Mouse (Mus musculus) left cerebral cortex, adult 2 months (tissue): ENCODE measurements around the gene Hsd17b2. TPM values are rescaled to one million over a fixed set of nuclear protein-coding genes. Genes with fewer than 3 reads are reported as not detected.

Experiments
- DNase-seq, 2 experiments: peaks; one replicate each; pipeline ENCODE4 v3.0.0; 2021 to 2022; ENCODE audit warnings: low spot score in 2 of 2, mixed read lengths in 1 of 2; ENCODE audit errors: extremely low spot score in 1 of 2
- H3K27ac ChIP-seq: fragments of 200-600 bp; 2 replicates; pipeline ENCODE4 v1.8.1; 2022
- H3K4me3 ChIP-seq: fragments of 200-600 bp; 2 replicates; pipeline ENCODE4 v1.8.1; 2022
- CTCF ChIP-seq: fragments of 200-600 bp; IDR thresholded peaks from 2 replicates; pipeline ENCODE4 v1.8.1; 2022; ENCODE audit warnings: antibody characterized with exemption, mild to moderate bottlenecking, moderate library complexity
- intact Hi-C: fragments of 180-260 bp; cut with DNase I; formaldehyde crosslinking; loops from one replicate; pipeline ENCODE4 v1.15.1; 2025
- total RNA-seq, 2 experiments: library from RNA; stranded (reverse); gene quantifications; 2 replicates each; pipeline ENCODE4 v1.2.3; 2021

Hsd17b2 gene
- total RNA-seq, 2 experiments from 2014 or later, result not detected

GRCm38 (mm10) chr8:117749436-117749835 lies 47.7 kb downstream of the Hsd17b2 start:
- intact Hi-C loops, result no loop called here
- no peak overlapping the region for H3K4me3 ChIP-seq
- no peak for DNase-seq
- no peak overlapping the region for H3K27ac ChIP-seq
- TF ChIP-seq CTCF, result no peak

DNA sequence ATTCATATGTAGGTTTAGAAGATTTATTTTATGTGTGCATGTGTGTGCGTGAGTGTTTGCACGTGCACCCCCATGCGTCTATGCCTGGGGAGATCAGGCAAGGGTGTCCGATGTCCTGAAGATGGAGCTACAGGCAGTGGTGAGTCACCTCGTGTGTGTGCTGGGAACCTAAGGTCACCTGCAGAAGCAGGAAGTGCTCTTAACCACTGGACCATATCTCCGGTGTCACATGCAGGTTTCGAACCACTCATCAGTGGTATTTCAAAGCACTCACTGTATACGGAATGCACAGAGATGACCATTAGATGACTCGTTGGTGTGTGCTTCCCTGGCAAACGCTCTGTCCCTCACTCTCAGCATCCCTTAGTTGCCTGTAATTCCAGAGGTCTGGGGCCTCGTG lies 56.2 kb downstream of the Hsd17b2 start:
- intact Hi-C loops, result no loop called here
- TF ChIP-seq CTCF, result no peak
- no peak overlapping the region for H3K27ac ChIP-seq
- DNase-seq, result no peak
- no peak overlapping the region for H3K4me3 ChIP-seq

GRCm38 (mm10) chr8:117762776-117763175 lies 61.1 kb downstream of the Hsd17b2 start:
- Histone ChIP-seq H3K27ac (no peak overlapping the region), H3K4me3 (no peak overlapping the region)
- intact Hi-C loops, result no loop called here
- no peak for TF ChIP-seq CTCF
- DNase-seq, result no peak

- TF ChIP-seq CTCF, result no peak
- DNase-seq, result no peak
Measured at GRCm38 (mm10) chr8:117764625-117765024, 62.9 kb downstream of the Hsd17b2 start.

DNA sequence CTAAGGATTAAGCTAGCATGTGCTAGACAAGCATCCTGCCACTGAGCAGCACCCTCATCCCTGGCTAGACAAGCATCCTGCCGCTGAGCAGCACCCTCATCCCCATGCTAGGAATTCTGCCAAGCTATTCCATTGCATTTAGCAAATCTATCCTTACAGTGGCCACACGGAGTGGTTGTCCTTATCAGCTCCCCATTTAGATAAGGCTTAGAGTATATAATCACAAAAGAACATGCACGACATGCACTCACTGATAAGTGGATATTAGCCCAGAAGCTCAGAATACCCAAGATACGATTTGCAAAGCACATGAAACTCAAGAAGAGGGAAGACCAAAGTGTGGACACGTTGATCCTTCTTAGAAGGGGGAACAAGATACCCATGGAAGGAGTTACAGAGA lies 64.2 kb downstream of the Hsd17b2 start:
- no peak overlapping the region for H3K4me3 ChIP-seq
- intact Hi-C loops, result no loop called here
- no peak for DNase-seq

More at GRCm38 (mm10) chr8:117764625-117765024, 62.9 kb downstream of the Hsd17b2 start:
- intact Hi-C loops, result no loop called here
- no peak overlapping the region for H3K27ac ChIP-seq
- no peak overlapping the region for H3K4me3 ChIP-seq

GRCm38 (mm10) chr8:117768971-117769370 lies 67.3 kb downstream of the Hsd17b2 start:
- intact Hi-C loops, result no loop called here
- DNase-seq, result no peak
- Histone ChIP-seq H3K27ac (no peak overlapping the region), H3K4me3 (no peak overlapping the region)
- no peak for TF ChIP-seq CTCF

More for the DNA sequence above, 64.2 kb downstream of the Hsd17b2 start:
- H3K27ac ChIP-seq, result no peak overlapping the region
- TF ChIP-seq CTCF, result no peak

DNA sequence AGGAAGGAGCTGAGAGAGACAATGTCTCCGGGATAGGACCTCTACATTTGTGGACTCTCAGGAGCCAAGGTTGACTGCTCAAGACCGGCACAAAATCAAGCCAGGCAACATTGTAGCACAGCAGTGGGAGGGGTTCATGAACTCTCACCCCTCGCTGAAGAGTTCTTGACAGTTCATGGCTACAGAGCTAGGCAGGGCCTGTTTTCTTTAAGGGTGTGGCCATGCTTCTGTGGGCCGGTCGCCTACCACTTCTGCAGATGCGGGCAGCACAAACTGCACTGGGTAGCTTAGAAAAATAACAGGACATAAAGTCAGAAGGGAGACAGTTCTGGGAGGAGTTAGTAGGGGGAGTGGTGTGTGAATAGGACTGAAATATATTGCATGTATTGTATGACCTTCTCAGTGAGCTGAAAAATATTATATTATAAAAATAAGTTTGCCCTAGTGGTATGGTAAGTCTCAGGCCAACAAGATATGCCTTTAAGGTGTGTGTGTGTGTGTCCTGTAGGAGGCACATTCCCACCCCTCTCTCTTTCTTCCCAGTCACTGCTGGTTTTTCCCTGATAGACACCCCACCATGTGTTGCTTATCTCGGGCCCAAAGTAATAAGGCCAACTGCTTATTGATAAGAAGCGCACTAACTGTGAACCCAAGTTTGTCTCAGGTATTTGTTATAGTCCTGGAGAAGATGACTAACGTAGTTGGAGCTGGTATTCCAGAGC lies 69.6 kb downstream of the Hsd17b2 start:
- DNase-seq, result no peak
- TF ChIP-seq CTCF, result no peak
- intact Hi-C loops, result loop anchor here (5.0 to 10.0 kb wide), 2 partner anchors 91 to 1294 kb away; no protein-coding TSS in a partner anchor
- no peak overlapping the region for H3K27ac ChIP-seq
- H3K4me3 ChIP-seq, result no peak overlapping the region

- H3K27ac ChIP-seq, result no peak overlapping the region
- no peak overlapping the region for H3K4me3 ChIP-seq
- intact Hi-C loops, result loop anchor here (5.0 to 10.0 kb wide), 2 partner anchors 90 to 1293 kb away; no protein-coding TSS in a partner anchor
- TF ChIP-seq CTCF, result peak; percentile 59
- DNase-seq, result peak in 1 of 2 experiments; percentile 28
Measured at GRCm38 (mm10) chr8:117772126-117772525, 70.4 kb downstream of the Hsd17b2 start.

- Histone ChIP-seq H3K4me3 (no peak overlapping the region), H3K27ac (no peak overlapping the region)
- no peak for DNase-seq
- TF ChIP-seq CTCF, result no peak
- intact Hi-C loops, result loop anchor here (5.0 to 10.0 kb wide), 2 partner anchors 90 to 1292 kb away; no protein-coding TSS in a partner anchor
Measured at GRCm38 (mm10) chr8:117772597-117772996, 70.9 kb downstream of the Hsd17b2 start.

DNA sequence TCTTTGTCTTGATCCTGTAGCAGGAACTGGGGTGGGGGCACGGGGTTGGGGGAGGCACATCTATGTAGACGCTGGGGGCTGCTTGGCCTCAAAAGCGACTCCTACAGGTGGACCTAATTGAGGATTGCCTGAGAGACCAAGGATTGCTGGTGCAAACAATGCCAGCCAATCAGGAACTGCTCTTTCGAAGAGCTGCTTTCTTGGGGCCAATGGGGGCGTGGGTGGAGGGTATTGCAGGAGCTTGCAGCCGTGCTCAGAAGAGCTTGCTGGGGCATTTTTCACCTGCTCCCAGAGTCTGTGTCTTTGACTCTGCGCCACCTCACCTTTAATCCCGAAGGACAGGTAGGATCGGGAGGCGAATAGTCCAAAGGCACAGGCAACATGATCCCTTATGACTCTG lies 73.9 kb downstream of the Hsd17b2 start:
- TF ChIP-seq CTCF, result no peak
- H3K27ac ChIP-seq, result no peak overlapping the region
- H3K4me3 ChIP-seq, result no peak overlapping the region
- intact Hi-C loops, result loop anchor here (10.0 kb wide), 1 partner anchor 1289 kb away; no protein-coding TSS in a partner anchor
- DNase-seq, result no peak

DNA sequence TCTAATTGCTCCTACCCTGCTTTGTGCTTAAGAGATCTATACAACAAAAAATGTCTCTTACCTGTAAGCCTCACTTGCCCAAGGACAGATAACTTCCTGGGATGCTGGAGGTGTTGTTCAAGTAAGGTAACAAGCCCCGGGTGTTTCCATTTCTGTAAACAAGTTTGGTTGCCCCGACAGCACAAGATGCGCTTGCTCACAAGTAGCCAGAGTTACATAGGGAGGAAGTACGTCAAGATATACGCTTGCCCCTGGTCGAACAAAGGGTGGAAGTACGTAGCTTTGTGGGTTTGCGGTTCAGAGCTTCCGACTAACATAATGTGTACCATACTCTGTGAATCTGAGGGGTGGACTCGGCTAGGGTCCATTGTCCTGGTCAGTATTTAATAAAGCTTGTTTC lies 74.4 kb downstream of the Hsd17b2 start:
- no peak overlapping the region for H3K4me3 ChIP-seq
- no peak for TF ChIP-seq CTCF
- DNase-seq, result no peak
- H3K27ac ChIP-seq, result no peak overlapping the region
- intact Hi-C loops, result loop anchor here (10.0 kb wide), 1 partner anchor 1289 kb away; no protein-coding TSS in a partner anchor

DNA sequence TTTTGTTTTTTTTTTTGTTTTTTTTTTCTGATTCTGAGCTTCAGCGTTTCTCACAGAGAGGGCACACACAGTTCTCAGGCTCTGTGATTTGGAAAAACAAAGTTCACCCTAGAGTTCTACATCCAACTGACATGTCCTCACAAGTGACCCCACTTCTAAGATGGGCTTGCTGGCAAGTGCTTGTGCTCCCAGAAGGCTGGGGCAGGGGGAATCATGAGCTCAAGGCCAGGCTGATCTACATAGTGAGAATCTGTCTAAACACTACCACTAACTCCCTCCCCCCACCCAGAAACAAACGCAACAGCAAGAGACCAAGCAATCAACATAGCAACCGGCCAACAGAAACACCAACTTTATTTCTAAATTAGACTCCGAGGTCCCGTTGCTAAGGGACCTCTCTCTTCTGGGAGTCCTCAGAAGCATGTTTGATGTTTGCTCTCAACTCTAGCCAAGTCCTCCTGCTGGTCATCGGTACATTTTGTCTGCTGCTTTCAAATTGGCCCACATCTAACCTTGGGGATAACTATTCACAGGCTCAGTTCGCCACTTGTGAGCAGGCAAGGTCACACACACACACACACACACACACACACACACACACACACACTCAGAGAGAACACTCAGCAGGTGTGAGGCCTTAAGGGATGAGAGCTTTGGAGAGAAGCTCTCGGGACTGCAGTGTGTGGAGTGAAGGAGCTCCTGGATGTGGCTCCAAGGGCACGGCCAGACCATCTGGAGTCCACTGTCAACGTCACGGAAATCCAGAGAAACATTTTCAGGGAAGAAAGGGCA lies 77.0 kb downstream of the Hsd17b2 start:
- no peak for DNase-seq
- intact Hi-C loops, result loop anchor here (10.0 kb wide), 1 partner anchor 1286 kb away; no protein-coding TSS in a partner anchor
- Histone ChIP-seq H3K27ac (no peak overlapping the region; the same call in 1 of the 2 replicates), H3K4me3 (no peak overlapping the region)
- no peak; the same call in 1 of the 2 replicates for TF ChIP-seq CTCF
